Mouse (Mus musculus) telencephalon, adult 2 months (tissue): Measurements from ENCODE around the gene Kdf1.

Experiments used
- DNase-seq: peaks from one replicate; pipeline ENCODE4 v3.0.0-alpha.2; 2011; ENCODE audit warnings: low read depth, low spot score

Kdf1 gene

GRCm38 (mm10) chr4:133553448-133554330 lies 34.9 kb downstream of the Kdf1 start:
- DNase-seq: no peak

- no peak for DNase-seq
Measured at GRCm38 (mm10) chr4:133557041-133557717, 38.4 kb downstream of the Kdf1 start.

- no peak for DNase-seq
Measured at GRCm38 (mm10) chr4:133559846-133560245, 41.1 kb downstream of the Kdf1 start.

DNA sequence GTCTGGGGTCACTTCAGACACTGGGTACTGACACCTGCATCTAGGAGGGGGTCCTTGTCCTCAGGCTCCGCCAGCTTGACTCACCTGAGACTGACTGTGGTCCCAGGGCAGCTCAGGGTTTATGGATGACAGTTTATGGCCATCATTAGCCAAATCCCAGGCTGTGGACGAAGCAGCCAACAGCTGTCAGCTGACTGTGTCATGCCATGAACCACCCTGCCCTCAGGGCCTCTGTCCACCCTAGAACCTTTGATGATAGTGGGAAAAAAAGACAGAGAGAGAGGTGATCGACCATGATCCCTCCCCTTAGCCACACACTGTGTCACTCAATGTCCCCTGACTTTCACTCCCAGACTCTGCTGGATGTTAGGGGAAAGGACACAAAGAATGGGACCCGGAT lies 42.9 kb downstream of the Kdf1 start:
- DNase-seq: no peak

DNA sequence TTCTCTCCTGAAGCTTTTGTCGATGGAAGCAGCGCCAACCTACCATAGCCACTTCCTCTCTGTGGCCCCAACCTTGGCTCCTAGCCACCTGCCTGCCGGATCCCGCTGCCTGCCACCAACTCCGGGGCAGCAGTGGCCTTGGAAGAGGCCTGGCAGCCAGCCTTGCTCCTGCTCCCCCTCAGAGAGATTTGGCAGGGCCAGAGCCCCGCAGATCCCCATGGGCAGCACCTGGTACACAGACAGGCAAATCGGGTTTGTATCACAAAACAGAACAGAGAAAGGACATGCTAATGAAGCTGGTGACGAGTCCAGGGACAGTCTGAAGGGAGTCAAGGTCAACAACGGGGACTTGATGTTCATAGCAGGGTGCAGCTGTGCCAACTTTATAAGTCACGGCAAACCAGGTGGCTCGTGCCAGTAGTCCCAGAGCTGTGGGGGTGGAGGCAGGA lies 44.4 kb downstream of the Kdf1 start:
- DNase-seq: no peak

GRCm38 (mm10) chr4:133567251-133567650 lies 48.5 kb downstream of the Kdf1 start:
- DNase-seq: no peak

- no peak for DNase-seq
Measured at GRCm38 (mm10) chr4:133569291-133570065, 50.7 kb downstream of the Kdf1 start.

GRCm38 (mm10) chr4:133570066-133570466 lies 51.3 kb downstream of the Kdf1 start:
- no peak for DNase-seq

DNA sequence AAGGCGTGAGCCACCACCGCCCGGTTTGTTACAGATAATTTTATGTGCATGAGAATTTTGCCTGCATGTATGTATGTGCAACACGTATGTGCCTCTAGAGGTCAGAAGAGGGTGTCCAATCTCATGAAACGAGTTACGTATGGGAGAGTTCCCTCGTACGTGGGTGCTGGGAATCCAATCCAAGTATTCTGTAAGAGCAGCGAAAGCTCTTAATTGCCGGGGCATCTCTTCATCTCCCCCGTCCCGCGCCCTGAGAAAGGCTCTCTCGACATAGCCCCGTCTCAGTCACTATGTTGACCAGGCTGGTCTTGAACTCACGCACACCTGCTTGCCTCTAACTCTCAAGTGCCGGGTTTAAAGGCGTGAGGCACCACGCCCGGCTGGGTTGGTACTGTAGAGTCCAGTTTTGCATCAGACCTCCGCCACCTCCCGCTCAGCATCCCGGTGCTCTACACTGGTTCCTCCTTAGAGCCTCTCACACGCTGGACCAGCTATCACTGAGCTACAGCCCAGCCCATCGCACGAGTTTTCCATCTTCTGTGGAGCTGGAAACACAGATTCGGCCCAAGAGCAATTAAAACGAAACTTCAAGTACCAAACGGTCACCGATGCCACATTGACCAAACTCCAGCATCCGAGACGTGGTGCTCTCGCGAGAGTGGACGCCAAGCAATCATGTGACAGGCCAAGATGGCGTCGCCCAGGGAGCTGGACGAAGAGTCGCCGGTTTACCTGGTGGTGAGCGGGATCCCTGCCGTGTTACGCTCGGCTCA lies 55.5 kb downstream of the Kdf1 start, which contains the start of gene Gpatch3:
Gene Gpatch3, plus strand, starts transcription at position 676 of the 773 bp plus-strand sequence.
- DNase-seq: peak; percentile 85

- no peak for DNase-seq
Measured at GRCm38 (mm10) chr4:133574843-133575202, 56.1 kb downstream of the Kdf1 start.

DNA sequence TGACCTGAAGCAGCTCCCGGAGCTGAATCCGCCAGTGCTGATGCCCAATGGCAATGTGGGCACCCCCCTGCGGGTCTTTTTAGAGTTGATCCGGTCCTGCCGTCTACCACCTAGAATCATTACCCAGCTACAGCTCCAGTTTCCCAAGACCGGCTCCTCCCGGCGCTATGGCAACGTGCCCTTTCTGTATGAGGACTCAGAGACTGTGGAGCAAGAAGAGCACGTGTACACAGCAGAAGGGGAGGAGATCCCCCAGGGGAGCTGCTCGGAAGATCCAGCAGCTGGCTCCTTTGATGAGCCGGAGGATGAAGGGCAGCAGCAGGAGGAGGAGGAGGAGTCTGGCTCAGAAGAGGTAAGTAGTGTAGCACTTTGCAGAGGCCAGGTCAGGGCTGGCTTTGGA lies 59.2 kb downstream of the Kdf1 start:
- no peak for DNase-seq
